Mouse (Mus musculus): ENCODE measurements around the gene Fadd. TPM values are rescaled to one million over a fixed set of nuclear protein-coding genes. Genes with fewer than 3 reads are reported as not detected.

The Fadd gene
- total and polyA plus RNA-seq, 2 experiments from 2014 or later = 5.2 to 10.6 TPM

DNA sequence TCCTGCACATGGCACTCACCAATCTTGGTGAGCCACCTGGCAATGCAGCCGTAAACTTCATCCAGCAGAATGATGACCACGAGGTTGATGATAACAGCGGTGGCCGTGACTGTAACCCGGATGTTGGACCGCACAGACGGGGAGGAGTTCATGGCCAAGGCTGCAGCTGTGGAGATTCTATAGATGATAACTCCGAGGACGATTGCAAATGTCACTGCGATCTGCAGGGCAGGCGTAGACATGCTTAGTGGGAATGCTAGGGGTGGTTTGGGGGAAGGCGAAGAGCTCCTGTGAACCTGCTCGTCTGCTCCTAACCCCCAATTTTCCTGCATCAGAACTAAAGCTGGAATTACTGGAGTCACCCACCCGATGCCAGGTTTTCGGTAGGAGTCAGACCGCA, 29.3 kb upstream of the Fadd start:
- H3K4me1 ChIP-seq (ENCODE audit: control insufficient read depth, insufficient read depth) = peaks cover 10% of the 10 kb centered on the region; the same call in 1 of the 2 replicates
- no peak overlapping the region for H3K4me3 ChIP-seq (ENCODE audit: low read depth, low read length)
- 86% methylated on average over 16 of the region's 16 CpGs for WGBS
- no peak overlapping the region for H3K9ac ChIP-seq (replicated peaks; ENCODE audit: low read depth, low read length)
- DNase-seq (ENCODE audit: low spot score) (no peak), ATAC-seq (ENCODE audit: insufficient read depth, low read depth) (no peak)
- H3K9me3 ChIP-seq (replicated peaks; ENCODE audit: control insufficient read depth, low read length) = no peaks in the 10 kb centered on the region
- TF ChIP-seq CTCF (IDR thresholded peaks at IDR 0.05; ENCODE audit: low read depth) (no peak), EP300 (IDR thresholded peaks at IDR 0.05; ENCODE audit: low read depth) (no peak)
- no peak overlapping the region for H3K4me2 ChIP-seq (ENCODE audit: low read depth, low read length)
- H3K27ac ChIP-seq (ENCODE audit: low read depth) = no peak overlapping the region
- H3K27me3 ChIP-seq (ENCODE audit: control insufficient read depth, insufficient read depth, low read length) = no peaks in the 10 kb centered on the region
- no peaks in the 10 kb centered on the region for H3K36me3 ChIP-seq (replicated peaks; ENCODE audit: control insufficient read depth, insufficient read depth, low read length)

DNA sequence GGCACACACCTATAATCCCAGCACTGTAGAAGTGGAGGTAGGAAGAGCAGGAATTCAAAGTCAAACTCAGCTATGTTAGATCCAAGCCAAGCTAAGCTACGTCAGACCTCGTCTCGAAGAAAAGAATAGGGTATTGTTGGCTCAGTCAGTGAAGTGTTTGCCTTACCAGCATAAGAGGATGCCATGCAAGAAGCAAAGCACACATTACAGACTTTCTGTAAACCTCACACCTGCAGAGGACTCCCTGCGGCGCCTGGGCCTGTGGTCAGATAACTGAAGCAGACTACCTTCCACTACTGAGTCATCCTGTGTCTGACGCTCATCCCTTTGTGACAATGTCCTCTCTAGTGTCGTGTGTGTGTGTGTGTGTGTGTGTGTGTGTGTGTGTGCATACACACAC, 27.3 kb upstream of the Fadd start:
- WGBS = 84% methylated on average over 7 of the region's 7 CpGs
- DNase-seq (ENCODE audit: low spot score) (no peak), ATAC-seq (ENCODE audit: insufficient read depth, low read depth) (no peak)
- Histone ChIP-seq H3K27ac (ENCODE audit: low read depth) (no peak overlapping the region), H3K4me2 (ENCODE audit: low read depth, low read length) (no peak overlapping the region), H3K4me1 (ENCODE audit: control insufficient read depth, insufficient read depth) (peaks cover 5% of the 10 kb centered on the region), H3K27me3 (ENCODE audit: control insufficient read depth, insufficient read depth, low read length) (no peaks in the 10 kb centered on the region), H3K9me3 (replicated peaks; ENCODE audit: control insufficient read depth, low read length) (no peaks in the 10 kb centered on the region), H3K4me3 (ENCODE audit: low read depth, low read length) (no peak overlapping the region), H3K9ac (replicated peaks; ENCODE audit: low read depth, low read length) (no peak overlapping the region), H3K36me3 (replicated peaks; ENCODE audit: control insufficient read depth, insufficient read depth, low read length) (no peaks in the 10 kb centered on the region)
- TF ChIP-seq EP300 (IDR thresholded peaks at IDR 0.05; ENCODE audit: low read depth) = no peak
- no peak for TF ChIP-seq CTCF (IDR thresholded peaks at IDR 0.05; ENCODE audit: low read depth)

- no peaks in the 10 kb centered on the region for H3K27me3 ChIP-seq (ENCODE audit: control insufficient read depth, insufficient read depth, low read length)
- peaks cover 9% of the 10 kb centered on the region for H3K4me1 ChIP-seq (ENCODE audit: control insufficient read depth, insufficient read depth)
- WGBS = 88% methylated on average over 15 of the region's 15 CpGs
- H3K4me3 ChIP-seq (ENCODE audit: low read depth, low read length) = no peak overlapping the region
- no peaks in the 10 kb centered on the region for H3K9me3 ChIP-seq (replicated peaks; ENCODE audit: control insufficient read depth, low read length)
- ATAC-seq (ENCODE audit: insufficient read depth, low read depth) (no peak), DNase-seq (ENCODE audit: low spot score) (no peak)
- no peak overlapping the region for H3K4me2 ChIP-seq (ENCODE audit: low read depth, low read length)
- TF ChIP-seq CTCF (IDR thresholded peaks at IDR 0.05; ENCODE audit: low read depth) (no peak; the same call in 1 of the 2 replicates), EP300 (IDR thresholded peaks at IDR 0.05; ENCODE audit: low read depth) (no peak)
- H3K36me3 ChIP-seq (replicated peaks; ENCODE audit: control insufficient read depth, insufficient read depth, low read length) = no peaks in the 10 kb centered on the region
- no peak overlapping the region for H3K27ac ChIP-seq (ENCODE audit: low read depth)
- no peak overlapping the region for H3K9ac ChIP-seq (replicated peaks; ENCODE audit: low read depth, low read length)
Measured at GRCm38 (mm10) chr7:144607862-144608261, 25.6 kb upstream of the Fadd start.

DNA sequence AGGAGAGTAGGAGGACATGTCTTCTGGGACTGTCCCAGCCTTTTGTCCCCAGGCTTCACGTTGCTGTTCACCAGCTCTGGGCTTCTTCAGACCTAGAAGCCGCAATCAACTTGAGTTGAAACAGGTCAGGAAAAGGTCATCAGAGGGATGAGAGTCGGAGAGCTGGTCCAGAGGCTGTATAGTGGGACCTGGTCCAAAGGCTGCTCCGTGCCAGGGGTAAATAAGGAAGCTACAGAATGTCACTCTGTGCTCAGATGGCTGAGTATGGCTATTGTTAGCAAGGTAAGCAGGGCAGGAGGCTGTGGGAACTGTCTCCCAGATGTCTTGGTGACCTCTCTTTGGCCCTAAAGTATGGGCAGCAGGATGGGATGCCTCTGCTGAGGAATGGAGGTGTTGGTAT, 22.5 kb upstream of the Fadd start:
- TF ChIP-seq CTCF (IDR thresholded peaks at IDR 0.05; ENCODE audit: low read depth) (no peak), EP300 (IDR thresholded peaks at IDR 0.05; ENCODE audit: low read depth) (no peak)
- no peak for DNase-seq (ENCODE audit: low spot score)
- no peak overlapping the region for H3K27ac ChIP-seq (ENCODE audit: low read depth)
- peak; percentile 51; the same call in 1 of the 2 replicates for ATAC-seq (ENCODE audit: insufficient read depth, low read depth)
- no peaks in the 10 kb centered on the region for H3K27me3 ChIP-seq (ENCODE audit: control insufficient read depth, insufficient read depth, low read length)
- 17% methylated on average over 4 of the region's 4 CpGs for WGBS
- no peaks in the 10 kb centered on the region for H3K36me3 ChIP-seq (replicated peaks; ENCODE audit: control insufficient read depth, insufficient read depth, low read length)
- no peak overlapping the region for H3K4me2 ChIP-seq (ENCODE audit: low read depth, low read length)
- H3K9me3 ChIP-seq (replicated peaks; ENCODE audit: control insufficient read depth, low read length) = no peaks in the 10 kb centered on the region
- no peak overlapping the region for H3K9ac ChIP-seq (replicated peaks; ENCODE audit: low read depth, low read length)
- peaks cover 9% of the 10 kb centered on the region for H3K4me1 ChIP-seq (ENCODE audit: control insufficient read depth, insufficient read depth)
- H3K4me3 ChIP-seq (ENCODE audit: low read depth, low read length) = no peak overlapping the region

- WGBS = 91% methylated on average over 2 of the region's 2 CpGs
- Histone ChIP-seq H3K4me2 (ENCODE audit: low read depth, low read length) (no peak overlapping the region), H3K27ac (ENCODE audit: low read depth) (no peak overlapping the region), H3K4me3 (ENCODE audit: low read depth, low read length) (no peak overlapping the region), H3K27me3 (ENCODE audit: control insufficient read depth, insufficient read depth, low read length) (no peaks in the 10 kb centered on the region), H3K36me3 (replicated peaks; ENCODE audit: control insufficient read depth, insufficient read depth, low read length) (no peaks in the 10 kb centered on the region), H3K9ac (replicated peaks; ENCODE audit: low read depth, low read length) (no peak overlapping the region), H3K9me3 (replicated peaks; ENCODE audit: control insufficient read depth, low read length) (no peaks in the 10 kb centered on the region), H3K4me1 (ENCODE audit: control insufficient read depth, insufficient read depth) (peaks cover 9% of the 10 kb centered on the region)
- ATAC-seq (ENCODE audit: insufficient read depth, low read depth) (no peak), DNase-seq (ENCODE audit: low spot score) (no peak)
- TF ChIP-seq CTCF (IDR thresholded peaks at IDR 0.05; ENCODE audit: low read depth) = no peak
Measured at GRCm38 (mm10) chr7:144604291-144604690, 22.0 kb upstream of the Fadd start.

DNA sequence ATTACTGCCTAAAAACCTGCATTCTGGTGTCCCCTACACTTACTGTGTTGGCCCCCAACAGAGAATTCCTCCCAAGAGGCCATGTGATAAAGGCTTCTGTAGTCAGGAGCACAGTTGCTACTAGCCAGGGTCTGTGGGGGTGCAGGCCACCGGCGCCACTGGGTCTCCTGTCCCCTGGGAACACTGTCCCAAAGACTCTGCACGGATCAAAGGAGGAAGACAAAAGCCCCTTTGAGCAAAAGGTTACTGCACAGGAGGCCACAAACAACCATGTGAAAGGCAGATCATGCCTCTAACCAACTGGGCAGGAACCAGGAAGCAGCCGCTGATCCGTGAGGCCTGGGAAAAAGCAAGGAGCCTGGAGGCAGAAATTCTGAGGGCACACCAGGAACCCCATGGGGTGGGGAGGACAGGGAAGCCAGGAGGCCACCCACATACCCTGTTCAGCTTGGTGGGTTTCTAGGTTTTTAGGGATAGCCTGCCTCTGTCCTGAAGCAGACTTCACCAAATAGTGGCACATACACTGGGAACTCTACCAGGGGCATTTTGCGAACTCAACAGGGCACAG, 18.2 kb upstream of the Fadd start:
- no peak overlapping the region for H3K4me3 ChIP-seq (ENCODE audit: low read depth, low read length)
- 69% methylated on average over 6 of the region's 6 CpGs for WGBS
- H3K4me2 ChIP-seq (ENCODE audit: low read depth, low read length) = no peak overlapping the region
- no peaks in the 10 kb centered on the region for H3K36me3 ChIP-seq (replicated peaks; ENCODE audit: control insufficient read depth, insufficient read depth, low read length)
- H3K27ac ChIP-seq (ENCODE audit: low read depth) = no peak overlapping the region
- ATAC-seq (ENCODE audit: insufficient read depth, low read depth) = no peak
- no peak overlapping the region for H3K9ac ChIP-seq (replicated peaks; ENCODE audit: low read depth, low read length)
- TF ChIP-seq CTCF (IDR thresholded peaks at IDR 0.05; ENCODE audit: low read depth) = no peak
- H3K4me1 ChIP-seq (ENCODE audit: control insufficient read depth, insufficient read depth) = peaks cover 9% of the 10 kb centered on the region
- no peaks in the 10 kb centered on the region for H3K9me3 ChIP-seq (replicated peaks; ENCODE audit: control insufficient read depth, low read length)
- H3K27me3 ChIP-seq (ENCODE audit: control insufficient read depth, insufficient read depth, low read length) = no peaks in the 10 kb centered on the region
- no peak for DNase-seq (ENCODE audit: low spot score)
